19 mouse cellular contexts compared by ENCODE assay signal in the genomic region with DNA sequence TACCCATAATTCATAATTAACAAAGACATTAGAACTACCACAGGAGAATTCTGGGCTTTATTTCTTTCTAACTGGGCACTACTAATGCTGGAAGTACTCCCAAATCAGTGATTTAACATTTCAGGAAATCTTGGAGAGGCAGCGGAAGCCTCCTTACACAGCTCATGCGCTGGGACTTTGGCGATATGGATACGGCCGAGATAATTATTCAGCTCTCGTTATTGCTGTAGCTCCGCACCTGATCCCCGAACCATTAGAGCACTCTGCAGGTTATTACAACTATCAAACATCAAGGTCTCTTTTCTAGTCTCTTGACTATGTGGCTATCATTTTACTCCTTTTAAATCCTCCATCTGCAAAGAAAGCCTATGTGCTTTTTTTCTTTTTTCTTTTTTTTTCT.
DNase-seq lines count a peak whose midpoint lies in the region; ATAC-seq and TF ChIP-seq lines count a peak whose summit lies in the region.
"Had no signal": no experiment of that assay in that cellular context is flagged by ENCODE, and none has a peak within 500 bp of the region (broad histone marks: within the 10 kb centered on the region; RNA-seq: fewer than 3 reads in every experiment).

No protein-coding gene starts in this region.

- no peak overlapping the region for H3K9ac ChIP-seq in embryonic facial prominence, embryonic 12.5 days
- no peak overlapping the region for H3K9ac ChIP-seq in hindbrain, embryonic 13.5 days
- H3K9ac ChIP-seq in midbrain, embryonic 16.5 days (ENCODE audit: low read depth, low read length), result peak overlapping the region; percentile 26; the same call in 1 of the 2 replicates
- H3K9ac ChIP-seq in stomach, postnatal 0 days (ENCODE audit: low read length), result no peak overlapping the region
- H3K9ac ChIP-seq: liver, embryonic 13.5 days had no signal

- no peaks in the 10 kb centered on the region for H3K9me3 ChIP-seq in embryonic facial prominence, embryonic 12.5 days
- no peaks in the 10 kb centered on the region for H3K9me3 ChIP-seq in hindbrain, embryonic 13.5 days
- H3K9me3 ChIP-seq in midbrain, embryonic 16.5 days (replicated peaks; ENCODE audit: control insufficient read depth, low read length, poor library complexity, severe bottlenecking), result no peaks in the 10 kb centered on the region
- H3K9me3 ChIP-seq in stomach, postnatal 0 days (ENCODE audit: control insufficient read depth, low read length), result no peaks in the 10 kb centered on the region
- H3K9me3 ChIP-seq: heart, embryonic 10.5 days; liver, embryonic 13.5 days; megakaryocyte, embryonic 14.5 days had no signal

- DNase-seq in brain, embryonic 14.5 days (ENCODE audit: low read depth), result peak; percentile 85
- DNase-seq in right cerebral cortex, adult 18-20 months, result no peak
- DNase-seq in stomach, postnatal 0 days (ENCODE audit: low spot score), result no peak
- DNase-seq: adrenal gland, adult 2 months; cerebellum, adult 11-12 months; cerebellum, postnatal 36 days; kidney, adult 11 months; kidney, postnatal 25 days; left cerebral cortex, postnatal 4 days; liver, embryonic 13.5 days; spleen, adult 18-20 months; thymus, postnatal 25 days had no signal

- no peak overlapping the region for H3K4me2 ChIP-seq in embryonic facial prominence, embryonic 12.5 days (replicated peaks)
- H3K4me2 ChIP-seq in hindbrain, embryonic 13.5 days, result peak overlapping the region; percentile 32
- peak overlapping the region; percentile 36 for H3K4me2 ChIP-seq in midbrain, embryonic 16.5 days (ENCODE audit: low read length)
- H3K4me2 ChIP-seq in stomach, postnatal 0 days (replicated peaks; ENCODE audit: low read depth), result no peak overlapping the region
- H3K4me2 ChIP-seq: liver, embryonic 13.5 days had no signal

- no peak overlapping the region for H3K4me3 ChIP-seq in embryonic facial prominence, embryonic 12.5 days
- peak overlapping the region; percentile 2; the same call in 1 of the 2 replicates for H3K4me3 ChIP-seq in hindbrain, embryonic 13.5 days
- peak overlapping the region; percentile 26 for H3K4me3 ChIP-seq in midbrain, embryonic 16.5 days (ENCODE audit: low read depth, low read length)
- no peak overlapping the region for H3K4me3 ChIP-seq in stomach, postnatal 0 days (ENCODE audit: low read depth, low read length)
- H3K4me3 ChIP-seq: heart, embryonic 10.5 days; liver, embryonic 13.5 days; megakaryocyte, embryonic 14.5 days had no signal

- H3K27me3 ChIP-seq in embryonic facial prominence, embryonic 12.5 days, result no peaks in the 10 kb centered on the region
- no peaks in the 10 kb centered on the region for H3K27me3 ChIP-seq in hindbrain, embryonic 13.5 days
- no peaks in the 10 kb centered on the region for H3K27me3 ChIP-seq in midbrain, embryonic 16.5 days (ENCODE audit: control insufficient read depth, insufficient read depth, low read depth, low read length)
- H3K27me3 ChIP-seq in stomach, postnatal 0 days (ENCODE audit: control insufficient read depth, insufficient read depth, low read length), result no peaks in the 10 kb centered on the region
- H3K27me3 ChIP-seq: liver, embryonic 13.5 days; megakaryocyte, embryonic 14.5 days had no signal

- TF ChIP-seq EP300 in stomach, postnatal 0 days (optimal IDR thresholded peaks at IDR 0.05), result no peak

- no peaks in the 10 kb centered on the region for H3K4me1 ChIP-seq in embryonic facial prominence, embryonic 12.5 days
- no peaks in the 10 kb centered on the region for H3K4me1 ChIP-seq in hindbrain, embryonic 13.5 days (replicated peaks)
- no peaks in the 10 kb centered on the region for H3K4me1 ChIP-seq in midbrain, embryonic 16.5 days (ENCODE audit: control insufficient read depth, insufficient read depth, low read length)
- H3K4me1 ChIP-seq in stomach, postnatal 0 days (replicated peaks; ENCODE audit: control insufficient read depth, insufficient read depth), result no peaks in the 10 kb centered on the region
- H3K4me1 ChIP-seq: heart, embryonic 10.5 days; liver, embryonic 13.5 days; megakaryocyte, embryonic 14.5 days had no signal

- no peaks in the 10 kb centered on the region for H3K36me3 ChIP-seq in embryonic facial prominence, embryonic 12.5 days
- H3K36me3 ChIP-seq in hindbrain, embryonic 13.5 days, result no peaks in the 10 kb centered on the region
- no peaks in the 10 kb centered on the region for H3K36me3 ChIP-seq in midbrain, embryonic 16.5 days (ENCODE audit: control insufficient read depth, insufficient read depth, low read length)
- no peaks in the 10 kb centered on the region for H3K36me3 ChIP-seq in stomach, postnatal 0 days (ENCODE audit: control insufficient read depth, insufficient read depth, low read length)
- H3K36me3 ChIP-seq: heart, embryonic 10.5 days; liver, embryonic 13.5 days had no signal

- TF ChIP-seq CTCF in brain, embryonic 14.5 days (IDR thresholded peaks at IDR 0.05; ENCODE audit: borderline replicate concordance, extremely low read depth, insufficient read depth, insufficient read length), result no peak
- no peak for TF ChIP-seq CTCF in stomach, postnatal 0 days (IDR thresholded peaks at IDR 0.05; ENCODE audit: low read depth)

- WGBS in embryonic facial prominence, embryonic 12.5 days, result 76% methylated on average over 8 of the region's 8 CpGs
- WGBS in hindbrain, embryonic 13.5 days, result 60% methylated on average over 8 of the region's 8 CpGs
- WGBS in midbrain, embryonic 16.5 days, result 48% methylated on average over 8 of the region's 8 CpGs
- 90% methylated on average over 8 of the region's 8 CpGs for WGBS in stomach, postnatal 0 days

- no peak for TF ChIP-seq POLR2A in brain, embryonic 14.5 days (IDR thresholded peaks at IDR 0.05; ENCODE audit: borderline replicate concordance, extremely low read depth, insufficient read depth, insufficient read length, poor library complexity, severe bottlenecking)

- peak; percentile 69; the same call in 1 of the 2 replicates for ATAC-seq in embryonic facial prominence, embryonic 12.5 days (ENCODE audit: insufficient number of reproducible peaks, insufficient read depth, low FRiP score, low TSS enrichment)
- ATAC-seq in hindbrain, embryonic 13.5 days (ENCODE audit: low FRiP score), result peak; percentile 83
- peak; percentile 88 for ATAC-seq in midbrain, embryonic 16.5 days
- no peak for ATAC-seq in inflammation-experienced regulatory T-cells, adult 6 months
- ATAC-seq in stomach, postnatal 0 days (ENCODE audit: low FRiP score, low TSS enrichment), result no peak
- ATAC-seq: CD4-positive, CD25-positive, alpha-beta regulatory T cell, adult 4 months had no signal

- no peak overlapping the region for H3K27ac ChIP-seq in embryonic facial prominence, embryonic 12.5 days
- 0 out of 2 replicates have a peak overlapping the region, but pooled peaks have one; percentile 10 for H3K27ac ChIP-seq in hindbrain, embryonic 13.5 days
- H3K27ac ChIP-seq in midbrain, embryonic 16.5 days (ENCODE audit: low read length), result no peak overlapping the region
- no peak overlapping the region for H3K27ac ChIP-seq in stomach, postnatal 0 days (replicated peaks)
- H3K27ac ChIP-seq: heart, embryonic 10.5 days; liver, embryonic 13.5 days had no signal

Comparison
In these comparisons a context has a peak if more than half of its experiments do, and no peak if none do; other contexts are left out.
1. ATAC-seq: peak in embryonic facial prominence, embryonic 12.5 days (single experiment), hindbrain, embryonic 13.5 days (single experiment) and midbrain, embryonic 16.5 days (single experiment); none in inflammation-experienced regulatory T-cells, adult 6 months (single experiment) and stomach, postnatal 0 days (single experiment).
2. H3K4me2 ChIP-seq: peak in hindbrain, embryonic 13.5 days (single experiment) and midbrain, embryonic 16.5 days (single experiment); none in embryonic facial prominence, embryonic 12.5 days (single experiment) and stomach, postnatal 0 days (single experiment).
3. H3K4me3 ChIP-seq: peak in hindbrain, embryonic 13.5 days (single experiment) and midbrain, embryonic 16.5 days (single experiment); none in embryonic facial prominence, embryonic 12.5 days (single experiment) and stomach, postnatal 0 days (single experiment).